Comparison of ENCODE assay signal across 19 mouse cellular contexts in genomic region chr8:79649569-79649968, GRCm38 (mm10). TPM values are rescaled to one million over a fixed set of nuclear protein-coding genes. Genes with fewer than 3 reads are reported as not detected.
DNase-seq lines count a peak whose midpoint lies in the region; ATAC-seq and TF ChIP-seq lines count a peak whose summit lies in the region.
"Had no signal": no experiment of that assay in that cellular context is flagged by ENCODE, and none has a peak within 500 bp of the region (broad histone marks: within the 10 kb centered on the region; RNA-seq: fewer than 3 reads in every experiment).

No protein-coding gene starts in this region.

- 82% methylated on average over 4 of the region's 4 CpGs for WGBS in heart, embryonic 15.5 days
- WGBS in heart, adult 2 months, result 84% methylated on average over 4 of the region's 4 CpGs
- 70% methylated on average over 4 of the region's 4 CpGs for WGBS in limb, embryonic 13.5 days
- 97% methylated on average over 4 of the region's 4 CpGs for WGBS in limb, embryonic 10.5 days

- no peak for TF ChIP-seq EP300 in heart, adult 2 months (IDR thresholded peaks at IDR 0.05; ENCODE audit: insufficient read depth, low read depth, low read length)

- no peak for TF ChIP-seq POLR2A in heart, adult 2 months (IDR thresholded peaks at IDR 0.05; ENCODE audit: insufficient read depth, low read depth, low read length)

- no peak overlapping the region for H3K4me2 ChIP-seq in heart, embryonic 15.5 days
- H3K4me2 ChIP-seq in limb, embryonic 13.5 days (replicated peaks), result no peak overlapping the region
- H3K4me2 ChIP-seq: forebrain, embryonic 13.5 days; heart, embryonic 11.5 days; hindbrain, embryonic 12.5 days; hindbrain, embryonic 15.5 days had no signal

- no peak overlapping the region for H3K9ac ChIP-seq in heart, embryonic 15.5 days
- H3K9ac ChIP-seq in heart, adult 2 months (ENCODE audit: low read depth, low read length), result no peak overlapping the region
- no peak overlapping the region for H3K9ac ChIP-seq in limb, embryonic 13.5 days
- H3K9ac ChIP-seq: forebrain, embryonic 13.5 days; hindbrain, embryonic 12.5 days; hindbrain, embryonic 15.5 days had no signal

- H3K79me2 ChIP-seq in heart, adult 2 months (replicated peaks; ENCODE audit: control insufficient read depth, insufficient read depth, low read length), result peaks cover 3% of the 10 kb centered on the region; the same call in 1 of the 2 replicates

- DNase-seq in heart, adult 2 months, result no peak
- no peak for DNase-seq in limb, embryonic 10.5 days (ENCODE audit: low spot score)
- DNase-seq in lung, postnatal 36 days, result peak; percentile 35
- no peak for DNase-seq in lung, postnatal 14 days
- DNase-seq: adrenal gland, postnatal 10 days; adrenal gland, postnatal 36 days; cerebellum, adult 18-20 months; cerebellum, adult 9-10 months; gastrocnemius, postnatal 10 days; gastrocnemius, postnatal 36 days; heart, postnatal 14 days had no signal

- TF ChIP-seq CTCF in heart, adult 2 months (IDR thresholded peaks at IDR 0.05), result no peak

- no peaks in the 10 kb centered on the region for H3K9me3 ChIP-seq in heart, embryonic 15.5 days (replicated peaks)
- H3K9me3 ChIP-seq in limb, embryonic 13.5 days, result no peaks in the 10 kb centered on the region
- H3K9me3 ChIP-seq in limb, embryonic 10.5 days (replicated peaks), result no peaks in the 10 kb centered on the region
- H3K9me3 ChIP-seq: forebrain, embryonic 10.5 days; forebrain, embryonic 13.5 days; hindbrain, embryonic 12.5 days; hindbrain, embryonic 15.5 days had no signal

- intact Hi-C loops in heart, adult 2 months (cut with DNase I), result no loop called here

- H3K27me3 ChIP-seq in heart, embryonic 15.5 days, result no peaks in the 10 kb centered on the region
- H3K27me3 ChIP-seq in heart, adult 2 months (ENCODE audit: control insufficient read depth, insufficient read depth, low read length), result no peaks in the 10 kb centered on the region
- H3K27me3 ChIP-seq in limb, embryonic 13.5 days, result no peaks in the 10 kb centered on the region
- H3K27me3 ChIP-seq in limb, embryonic 10.5 days (ENCODE audit: low read depth, poor library complexity, severe bottlenecking), result no peaks in the 10 kb centered on the region
- H3K27me3 ChIP-seq: forebrain, embryonic 13.5 days; hindbrain, embryonic 12.5 days; hindbrain, embryonic 15.5 days had no signal

- ATAC-seq in heart, embryonic 15.5 days (replicated peaks; ENCODE audit: insufficient number of reproducible peaks, insufficient read depth, low FRiP score, low read depth), result no peak
- ATAC-seq in limb, embryonic 13.5 days (ENCODE audit: low FRiP score, low read depth), result no peak
- ATAC-seq: forebrain, embryonic 13.5 days; forebrain, embryonic 16.5 days had no signal

- no peak overlapping the region for H3K4me3 ChIP-seq in heart, embryonic 15.5 days
- H3K4me3 ChIP-seq in heart, adult 2 months, result no peak overlapping the region
- H3K4me3 ChIP-seq in limb, embryonic 13.5 days, result no peak overlapping the region
- H3K4me3 ChIP-seq in limb, embryonic 10.5 days, result no peak overlapping the region
- H3K4me3 ChIP-seq: forebrain, embryonic 10.5 days; forebrain, embryonic 13.5 days; hindbrain, embryonic 12.5 days; hindbrain, embryonic 15.5 days had no signal

- H3K27ac ChIP-seq in heart, embryonic 15.5 days, result 0 out of 2 replicates have a peak overlapping the region, but pooled peaks have one; percentile 1
- no peak overlapping the region for H3K27ac ChIP-seq in heart, adult 2 months
- 0 out of 2 replicates have a peak overlapping the region, but pooled peaks have one; percentile 16 for H3K27ac ChIP-seq in limb, embryonic 13.5 days
- H3K27ac ChIP-seq in limb, embryonic 10.5 days, result no peak overlapping the region
- H3K27ac ChIP-seq: forebrain, embryonic 10.5 days; forebrain, embryonic 13.5 days; hindbrain, embryonic 12.5 days; hindbrain, embryonic 15.5 days had no signal

- peaks cover 21% of the 10 kb centered on the region for H3K36me3 ChIP-seq in heart, embryonic 15.5 days
- peaks cover 33% of the 10 kb centered on the region for H3K36me3 ChIP-seq in heart, adult 2 months (ENCODE audit: control insufficient read depth, insufficient read depth, low read length)
- peaks cover 38% of the 10 kb centered on the region for H3K36me3 ChIP-seq in limb, embryonic 13.5 days
- H3K36me3 ChIP-seq in limb, embryonic 10.5 days, result peaks cover 88% of the 10 kb centered on the region

- H3K4me1 ChIP-seq in heart, embryonic 15.5 days (replicated peaks), result peaks cover 2% of the 10 kb centered on the region; the same call in 1 of the 2 replicates
- no peaks in the 10 kb centered on the region; the same call in 1 of the 2 replicates for H3K4me1 ChIP-seq in heart, adult 2 months (ENCODE audit: control insufficient read depth, insufficient read depth, low read length)
- H3K4me1 ChIP-seq in limb, embryonic 13.5 days, result peaks cover 9% of the 10 kb centered on the region; the same call in 1 of the 2 replicates
- no peaks in the 10 kb centered on the region for H3K4me1 ChIP-seq in limb, embryonic 10.5 days
- H3K4me1 ChIP-seq: forebrain, embryonic 10.5 days; forebrain, embryonic 13.5 days; hindbrain, embryonic 12.5 days; hindbrain, embryonic 15.5 days had no signal

RNA-seq across cellular contexts. Expression of gene Otud4, which starts 10.2 kb away (rescaled TPM):
- 11.6 and 13.3 TPM in 2 replicates for polyA plus RNA-seq in heart, embryonic 15.5 days (2015; fragmentation: Nextera tagmentation; extraction: Ambion mirVana)
- total RNA-seq in heart, adult 2 months (2021), result 10 to 100 TPM; 43.9 to 49.0 TPM
- polyA plus RNA-seq in heart, adult 2 months (2012; rRNA removed), result 19.1 and 27.5 TPM in 2 replicates
- polyA plus RNA-seq in limb, embryonic 13.5 days (2015; fragmentation: Nextera tagmentation; extraction: Ambion mirVana), result 11.8 and 12.2 TPM in 2 replicates
- polyA plus RNA-seq in limb, embryonic 10.5 days (2016; fragmentation: Nextera tagmentation; extraction: Ambion mirVana), result 15.4 and 16.6 TPM in 2 replicates

Comparison
In these comparisons a context has a peak if more than half of its experiments do, and no peak if none do; other contexts are left out.
1. H3K27ac ChIP-seq: peak in heart, embryonic 15.5 days (single experiment) and limb, embryonic 13.5 days (single experiment); none in heart, adult 2 months (single experiment) and limb, embryonic 10.5 days (single experiment).